Mouse (Mus musculus) layer of hippocampus, postnatal 25 days (tissue): ENCODE results near the gene Tdg. TPM values are rescaled to one million over a fixed set of nuclear protein-coding genes. Genes with fewer than 3 reads are reported as not detected.

Experiments
- DNase-seq, 2 experiments: peaks; one replicate each; pipeline ENCODE4 v3.0.0; 2022; ENCODE audit warnings: mixed read lengths in 2 of 2, low spot score in 1 of 2; ENCODE audit errors: extremely low spot score in 1 of 2
- total RNA-seq, 2 experiments: library from RNA; stranded (reverse); gene quantifications; 2 replicates each; pipeline ENCODE4 v1.2.3; 2021

Tdg gene
- total RNA-seq, 2 experiments from 2014 or later: 50.0 to 57.4 TPM

DNA sequence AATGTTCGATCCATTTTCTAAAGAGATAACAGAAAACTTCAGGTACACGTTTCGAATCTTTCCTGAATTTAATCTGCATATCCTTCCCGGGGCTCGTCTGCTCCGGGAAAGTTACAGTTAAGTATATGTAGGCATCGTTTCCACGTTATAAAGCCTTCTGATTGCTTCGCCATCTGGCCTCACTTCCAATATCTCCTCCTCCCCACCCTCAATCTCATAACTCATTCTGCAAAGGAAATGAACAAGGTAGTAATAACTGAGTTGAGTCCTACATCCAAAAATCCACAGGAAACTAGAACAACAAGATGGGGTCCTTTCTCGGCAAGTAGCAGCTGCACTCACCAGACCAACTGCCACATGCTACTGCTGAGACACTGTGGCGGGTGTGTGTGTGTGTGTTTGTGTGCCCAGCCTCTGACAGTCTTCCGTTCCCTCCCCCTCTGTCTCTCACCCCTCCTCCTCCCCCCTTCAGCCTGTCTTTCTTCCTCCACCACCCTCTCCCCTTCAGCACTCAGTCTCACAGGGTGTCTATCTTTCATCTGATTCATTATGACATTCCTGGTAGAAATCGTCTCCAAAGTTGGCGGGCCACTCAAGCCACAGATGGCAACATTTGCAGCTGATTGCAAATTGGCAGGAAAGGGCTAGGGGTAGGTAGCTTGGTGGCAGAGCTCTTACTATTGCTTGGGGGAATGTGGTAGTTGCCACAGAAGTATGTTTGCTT lies 32.8 kb downstream of the Tdg start:
- peak in 1 of 2 experiments; percentile 38 for DNase-seq

DNA sequence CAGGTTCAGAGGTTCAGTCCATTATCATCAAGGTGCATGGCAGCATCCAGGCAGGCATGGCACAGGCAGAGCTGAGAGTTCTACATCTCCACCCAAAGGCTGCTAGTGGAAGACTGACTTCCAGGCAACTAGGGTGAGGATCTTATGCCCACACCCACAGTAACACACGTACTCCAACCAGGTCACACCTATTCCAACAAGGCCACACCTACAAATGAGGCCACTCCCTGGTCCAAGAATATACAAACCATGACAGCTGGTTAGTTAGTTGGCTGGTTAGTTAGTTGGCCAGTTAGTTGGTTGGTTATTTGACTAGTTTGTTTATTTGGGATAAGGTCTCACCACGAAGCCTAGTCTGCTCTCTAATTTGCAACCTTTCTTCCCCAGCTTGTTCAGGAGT lies 33.7 kb downstream of the Tdg start:
- no peak for DNase-seq

DNA sequence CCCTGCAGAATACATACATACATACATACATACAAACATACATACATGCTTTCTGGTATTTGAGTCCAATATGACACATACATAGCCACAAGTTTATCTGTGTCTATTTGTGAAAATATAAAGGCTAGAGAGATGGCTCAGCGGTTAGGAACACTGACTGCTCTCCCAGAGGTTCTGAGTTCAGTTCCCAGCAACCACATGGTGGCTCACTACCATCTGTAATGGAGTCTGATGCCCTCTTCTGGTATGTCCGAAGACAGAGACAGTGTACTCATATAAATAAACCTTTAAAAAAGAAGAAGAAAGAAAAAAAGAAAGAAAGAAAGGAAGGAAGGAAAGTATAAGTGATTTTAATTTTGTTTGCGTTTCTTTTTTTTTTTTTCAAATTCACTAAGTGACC lies 36.3 kb downstream of the Tdg start:
- no peak for DNase-seq

- DNase-seq: peak; percentile 69 to 92
Measured at GRCm38 (mm10) chr10:82666436-82667234, 37.0 kb downstream of the Tdg start.

DNA sequence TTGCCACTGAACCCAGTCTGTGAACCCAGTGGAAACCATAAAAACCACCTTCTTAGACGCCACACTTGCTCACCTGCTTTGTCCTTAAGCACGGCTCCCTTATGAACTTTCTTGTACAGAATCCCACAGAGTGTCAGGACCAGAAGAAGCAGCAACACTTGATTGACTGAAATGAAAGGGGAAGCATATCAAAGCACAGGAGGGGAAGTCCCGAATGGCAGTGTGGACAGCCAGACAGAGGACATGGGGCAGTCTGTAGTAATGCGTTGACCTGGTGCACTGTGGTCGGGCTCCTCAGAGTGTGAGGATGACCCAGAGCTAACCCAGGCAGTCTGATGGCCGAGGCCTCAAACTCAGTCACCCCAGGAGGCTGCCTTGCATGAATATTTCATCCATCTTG lies 40.6 kb downstream of the Tdg start:
- no peak for DNase-seq

GRCm38 (mm10) chr10:82676949-82677348 lies 47.3 kb downstream of the Tdg start:
- DNase-seq: peak in 1 of 2 experiments; percentile 49

DNA sequence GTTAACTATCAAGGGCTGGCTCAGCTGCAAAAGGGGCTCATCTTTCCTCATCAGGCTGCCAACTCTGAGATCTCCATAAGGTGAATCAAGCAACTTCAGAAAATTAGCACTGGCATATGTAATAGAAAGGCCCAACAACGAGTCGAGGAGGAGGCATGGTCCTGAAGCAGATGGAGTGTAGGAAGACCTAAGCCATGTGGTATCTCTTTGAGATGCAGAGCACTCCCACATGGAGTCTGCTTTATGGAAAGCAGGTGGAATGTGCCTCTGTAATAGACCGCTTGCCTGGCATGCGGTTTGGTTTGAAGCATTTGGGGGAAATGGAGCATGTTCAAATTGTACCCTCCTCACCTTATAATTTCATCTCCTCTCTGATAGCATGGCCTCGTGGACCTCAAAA lies 51.1 kb downstream of the Tdg start:
- DNase-seq: no peak

DNA sequence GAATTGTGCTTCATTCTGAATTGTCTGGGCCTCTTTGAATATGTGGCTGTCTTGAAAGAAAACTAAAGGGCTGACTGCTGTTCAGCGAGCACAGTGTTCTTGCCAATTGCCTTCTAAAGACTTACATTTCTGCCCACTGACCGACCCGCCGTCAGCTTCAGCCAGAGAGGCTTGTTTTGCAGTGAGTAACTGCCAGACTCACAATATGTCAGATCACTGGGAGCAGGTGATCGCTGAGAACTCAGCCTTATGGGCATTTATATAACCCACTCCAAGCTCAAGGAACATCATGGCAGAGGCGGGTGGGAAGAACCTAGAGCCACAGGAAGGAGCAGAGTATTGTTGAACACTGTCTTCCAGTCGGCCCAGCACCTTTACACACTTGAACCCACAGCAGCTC lies 52.0 kb downstream of the Tdg start:
- DNase-seq: no peak

DNA sequence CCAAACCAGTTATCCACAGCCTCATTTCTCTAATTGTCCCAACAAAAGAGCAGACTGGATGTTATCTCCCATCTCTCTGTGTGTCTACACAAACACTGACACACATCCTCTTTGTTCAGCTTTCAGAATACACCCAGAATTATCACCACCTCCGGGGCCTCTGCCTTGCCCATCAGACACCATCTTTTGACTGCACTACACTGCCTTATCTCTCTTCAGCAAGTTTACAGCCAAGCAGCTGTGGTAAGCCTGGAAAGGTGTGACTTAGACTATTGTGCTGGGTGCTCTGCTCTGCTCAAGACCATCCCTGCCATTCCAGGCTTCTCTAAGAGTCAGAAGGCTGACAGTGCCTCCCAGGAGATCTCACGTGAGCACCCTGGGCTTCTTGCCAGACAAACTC lies 55.8 kb downstream of the Tdg start:
- no peak for DNase-seq

GRCm38 (mm10) chr10:82689681-82690211 lies 60.1 kb downstream of the Tdg start:
- peak in 1 of 2 experiments; percentile 37 for DNase-seq

GRCm38 (mm10) chr10:82690494-82690893 lies 60.9 kb downstream of the Tdg start, which contains the start of gene Glt8d2:
Gene Glt8d2 (minus strand): TSS chr10:82690650.
- peak in 1 of 2 experiments; percentile 36 for DNase-seq

GRCm38 (mm10) chr10:82695956-82696355 lies 66.3 kb downstream of the Tdg start, which contains the start of gene Hcfc2:
Gene Hcfc2 (plus strand): TSS chr10:82696160.
- no peak for DNase-seq

- no peak for DNase-seq
Measured at GRCm38 (mm10) chr10:82696453-82697079, 66.9 kb downstream of the Tdg start.

GRCm38 (mm10) chr10:82697305-82697898 lies 67.8 kb downstream of the Tdg start:
- no peak for DNase-seq

DNA sequence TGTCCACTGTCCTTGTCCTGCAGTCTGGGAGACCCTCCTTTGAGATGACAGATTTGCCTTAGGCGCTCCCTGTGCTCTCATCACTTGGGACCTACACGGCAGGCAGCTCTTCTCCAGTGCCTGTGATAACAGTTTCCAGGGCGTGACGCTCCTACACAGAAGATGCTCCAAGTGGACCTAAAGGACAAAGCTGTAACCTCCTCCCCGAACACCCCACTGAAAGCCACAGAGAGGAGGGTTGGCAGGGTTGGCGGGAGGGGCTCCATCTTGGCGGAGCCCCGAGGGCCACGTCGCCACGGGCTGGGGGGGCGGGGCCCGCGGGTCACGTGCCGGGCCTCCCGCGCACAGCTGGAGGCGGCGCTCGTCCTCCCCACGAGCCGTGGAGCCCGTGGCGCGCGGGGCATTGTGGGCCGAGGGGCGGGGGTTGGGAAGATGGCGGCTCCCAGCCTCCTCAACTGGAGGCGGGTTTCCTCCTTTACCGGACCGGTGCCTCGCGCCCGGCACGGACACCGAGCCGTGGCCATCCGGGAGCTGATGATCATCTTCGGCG lies 69.2 kb downstream of the Tdg start:
- peak; percentile 86 to 87 for DNase-seq

DNA sequence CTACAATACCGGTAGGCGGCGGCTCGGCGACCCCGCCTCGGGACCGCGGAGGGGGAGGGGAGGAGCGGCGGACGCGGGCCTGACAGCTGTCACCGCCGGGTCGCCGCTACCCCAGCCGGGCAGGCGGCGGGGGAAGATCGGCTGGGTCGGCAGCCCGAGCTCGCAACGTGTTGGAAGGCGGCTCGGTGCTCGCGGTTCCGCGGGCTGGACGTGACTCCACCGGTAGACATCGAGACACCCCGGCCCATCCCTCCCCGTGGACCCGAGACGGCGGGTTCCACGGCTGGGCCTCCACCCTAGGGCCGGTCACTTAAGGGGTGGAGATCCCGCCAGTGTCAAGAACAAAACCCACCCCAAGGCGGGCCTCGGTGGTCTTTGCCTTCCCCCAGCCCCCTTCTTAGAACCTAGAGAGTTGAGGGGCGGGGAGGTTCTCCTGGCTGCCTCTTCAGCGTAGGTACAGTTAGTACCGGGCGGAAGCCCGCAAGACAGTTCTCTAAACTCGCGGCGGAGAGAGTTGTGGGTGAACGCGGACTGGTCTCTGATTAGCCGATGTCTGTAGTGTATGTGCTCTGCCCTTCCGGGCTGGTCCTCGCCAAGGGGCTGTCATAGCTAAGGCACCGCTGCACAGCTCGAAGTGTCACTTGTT lies 69.8 kb downstream of the Tdg start:
- peak in 1 of 2 experiments; percentile 39 for DNase-seq
